Mouse (Mus musculus) heart, embryonic 16.5 days (tissue): Measurements from ENCODE around the gene Ccdc162. TPM values are rescaled to one million over a fixed set of nuclear protein-coding genes. Genes with fewer than 3 reads are reported as not detected.
A peak's percentile ranks its signal among the peaks of the same experiment; 100 is the strongest.

ENCODE experiments used
- ATAC-seq: fragments of 200-750 bp; cut with Nextera tagmentation; replicated peaks from 2 replicates; pipeline ENCODE4 v1.8.0; 2017; ENCODE audit warnings: moderate number of reproducible peaks; ENCODE audit not compliant: insufficient read depth, low FRiP score; ENCODE audit errors: extremely low read depth
- H3K27ac ChIP-seq: fragments of 300-500 bp; sonication (generic); 2 replicates; pipeline ENCODE4 v1.5.1; 2014; ENCODE audit warnings: mild to moderate bottlenecking, low read length, control low read depth, moderate library complexity
- H3K27me3 ChIP-seq: fragments of 300-500 bp; sonication (generic); 2 replicates; pipeline ENCODE4 v1.6.1; 2014; ENCODE audit warnings: low read length, mixed read lengths; ENCODE audit not compliant: control insufficient read depth, insufficient read depth
- H3K36me3 ChIP-seq: fragments of 300-500 bp; sonication (generic); 2 replicates; pipeline ENCODE4 v1.6.1; 2014; ENCODE audit not compliant: control insufficient read depth, insufficient read depth
- H3K4me1 ChIP-seq: fragments of 300-500 bp; sonication (generic); 2 replicates; pipeline ENCODE4 v1.6.1; 2014; ENCODE audit warnings: low read length, mixed read lengths; ENCODE audit not compliant: control insufficient read depth, insufficient read depth
- H3K4me2 ChIP-seq: fragments of 300-500 bp; sonication (generic); 2 replicates; pipeline ENCODE4 v1.6.1; 2014; ENCODE audit warnings: low read depth, mild to moderate bottlenecking, control low read depth, low read length
- H3K4me3 ChIP-seq: fragments of 300-500 bp; sonication (generic); 2 replicates; pipeline ENCODE4 v1.5.1; 2014; ENCODE audit warnings: mild to moderate bottlenecking, control low read depth, low read length
- H3K9ac ChIP-seq: fragments of 300-500 bp; sonication (generic); 2 replicates; pipeline ENCODE4 v1.6.1; 2014; ENCODE audit warnings: low read length, control low read depth
- H3K9me3 ChIP-seq: fragments of 300-500 bp; sonication (generic); replicated peaks from 2 replicates; pipeline ENCODE4 v1.6.1; 2016; ENCODE audit warnings: low read length; ENCODE audit not compliant: control insufficient read depth
- WGBS: fragments of 180-500 bp; shearing (Covaris S2); extraction: QIAGEN DNeasy Blood & Tissue Kit; methylation state at CpG from one replicate; pipeline ENCODE4 v1.1.7; 2014; 5-methylcytosine and 5-hydroxymethylcytosine counted together
- polyA plus RNA-seq: library from polyadenylated mRNA; unstranded; fragments of >200 nt; fragmentation: Nextera tagmentation; extraction: Ambion mirVana; gene quantifications from 2 replicates; pipeline ENCODE4 v1.2.1, GENCODE M21; 2015

Ccdc162 gene
- polyA plus RNA-seq, 1 experiment from 2014 or later: 1.2 TPM

- no peaks in the 10 kb centered on the region for H3K27me3 ChIP-seq
- H3K4me3 ChIP-seq: no peak overlapping the region
- ATAC-seq: no peak
- H3K9me3 ChIP-seq: no peaks in the 10 kb centered on the region
- WGBS: 57% methylated on average over 4 of the region's 4 CpGs
- no peak overlapping the region for H3K4me2 ChIP-seq
- no peak overlapping the region for H3K9ac ChIP-seq
- no peak overlapping the region for H3K27ac ChIP-seq
- peaks cover 33% of the 10 kb centered on the region for H3K4me1 ChIP-seq
- H3K36me3 ChIP-seq: no peaks in the 10 kb centered on the region
These were observed 115.1 kb downstream of the Ccdc162 start for GRCm38 (mm10) chr10:41601302-41601701.

GRCm38 (mm10) chr10:41599051-41599450, 117.4 kb downstream of the Ccdc162 start:
- WGBS: 57% methylated on average over 9 of the region's 9 CpGs
- H3K4me3 ChIP-seq: no peak overlapping the region
- H3K9ac ChIP-seq: peak overlapping the region; percentile 49; the same call in 1 of the 2 replicates
- no peaks in the 10 kb centered on the region for H3K36me3 ChIP-seq
- no peaks in the 10 kb centered on the region for H3K27me3 ChIP-seq
- H3K4me2 ChIP-seq: no peak overlapping the region
- peak overlapping the region; percentile 89 for H3K27ac ChIP-seq
- H3K9me3 ChIP-seq: no peaks in the 10 kb centered on the region
- peaks cover 34% of the 10 kb centered on the region for H3K4me1 ChIP-seq
- ATAC-seq: no peak

GRCm38 (mm10) chr10:41598221-41598620, 118.2 kb downstream of the Ccdc162 start:
- H3K9ac ChIP-seq: peak overlapping the region; percentile 49
- peak overlapping the region; percentile 89 for H3K27ac ChIP-seq
- no peaks in the 10 kb centered on the region for H3K27me3 ChIP-seq
- H3K36me3 ChIP-seq: no peaks in the 10 kb centered on the region
- H3K9me3 ChIP-seq: no peaks in the 10 kb centered on the region
- H3K4me3 ChIP-seq: no peak overlapping the region
- 23% methylated on average over 9 of the region's 9 CpGs for WGBS
- peak overlapping the region; percentile 40 for H3K4me2 ChIP-seq
- H3K4me1 ChIP-seq: peaks cover 34% of the 10 kb centered on the region
- ATAC-seq: peak; percentile 45

GRCm38 (mm10) chr10:41595550-41595949, 120.9 kb downstream of the Ccdc162 start:
- Histone ChIP-seq H3K4me2 (peak overlapping the region; percentile 52), H3K36me3 (no peaks in the 10 kb centered on the region), H3K27ac (peak overlapping the region; percentile 95), H3K4me1 (peaks cover 34% of the 10 kb centered on the region), H3K27me3 (no peaks in the 10 kb centered on the region), H3K9me3 (no peaks in the 10 kb centered on the region), H3K4me3 (no peak overlapping the region), H3K9ac (peak overlapping the region; percentile 36)
- 32% methylated on average over 3 of the region's 3 CpGs for WGBS
- ATAC-seq: peak; percentile 19

DNA sequence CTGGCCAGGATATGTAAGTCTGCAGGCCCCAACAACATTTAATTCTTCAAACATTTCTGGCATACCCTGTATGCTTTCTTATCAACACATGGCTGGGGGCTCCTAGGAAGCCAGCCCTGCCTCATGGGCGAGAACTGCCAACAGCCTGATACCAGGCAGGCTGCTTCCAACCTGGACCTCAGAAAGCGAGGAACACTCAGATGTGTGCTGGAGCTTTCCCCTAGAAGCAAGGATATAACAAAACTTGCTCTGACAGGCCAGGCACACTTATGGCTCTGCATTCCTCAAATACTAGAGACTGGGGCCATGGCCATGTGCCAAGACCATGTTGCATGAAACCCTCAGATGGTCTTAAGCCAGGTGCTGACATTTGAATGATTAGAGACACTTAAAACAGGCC, 121.5 kb downstream of the Ccdc162 start:
- Histone ChIP-seq H3K27ac (peak overlapping the region; percentile 95), H3K36me3 (no peaks in the 10 kb centered on the region), H3K4me2 (peak overlapping the region; percentile 52), H3K9me3 (no peaks in the 10 kb centered on the region), H3K9ac (no peak overlapping the region; the same call in 1 of the 2 replicates), H3K27me3 (no peaks in the 10 kb centered on the region), H3K4me3 (no peak overlapping the region), H3K4me1 (peaks cover 34% of the 10 kb centered on the region)
- WGBS: 25% methylated on average over 2 of the region's 2 CpGs
- peak; percentile 85 for ATAC-seq

GRCm38 (mm10) chr10:41594433-41594832, 122.0 kb downstream of the Ccdc162 start:
- 77% methylated on average over 8 of the region's 8 CpGs for WGBS
- no peak for ATAC-seq
- Histone ChIP-seq H3K4me1 (peaks cover 34% of the 10 kb centered on the region), H3K9me3 (no peaks in the 10 kb centered on the region), H3K4me3 (no peak overlapping the region), H3K27ac (peak overlapping the region; percentile 95), H3K4me2 (no peak overlapping the region), H3K36me3 (no peaks in the 10 kb centered on the region), H3K27me3 (no peaks in the 10 kb centered on the region), H3K9ac (no peak overlapping the region)

GRCm38 (mm10) chr10:41588616-41589015, 127.8 kb downstream of the Ccdc162 start:
- ATAC-seq: no peak
- Histone ChIP-seq H3K4me3 (no peak overlapping the region), H3K9ac (no peak overlapping the region), H3K4me2 (no peak overlapping the region), H3K9me3 (no peaks in the 10 kb centered on the region), H3K27me3 (no peaks in the 10 kb centered on the region), H3K36me3 (no peaks in the 10 kb centered on the region), H3K27ac (no peak overlapping the region), H3K4me1 (0 out of 2 replicates have a peak, but pooled peaks cover 4% of the 10 kb centered on the region)
- 89% methylated on average over 2 of the region's 2 CpGs for WGBS

DNA sequence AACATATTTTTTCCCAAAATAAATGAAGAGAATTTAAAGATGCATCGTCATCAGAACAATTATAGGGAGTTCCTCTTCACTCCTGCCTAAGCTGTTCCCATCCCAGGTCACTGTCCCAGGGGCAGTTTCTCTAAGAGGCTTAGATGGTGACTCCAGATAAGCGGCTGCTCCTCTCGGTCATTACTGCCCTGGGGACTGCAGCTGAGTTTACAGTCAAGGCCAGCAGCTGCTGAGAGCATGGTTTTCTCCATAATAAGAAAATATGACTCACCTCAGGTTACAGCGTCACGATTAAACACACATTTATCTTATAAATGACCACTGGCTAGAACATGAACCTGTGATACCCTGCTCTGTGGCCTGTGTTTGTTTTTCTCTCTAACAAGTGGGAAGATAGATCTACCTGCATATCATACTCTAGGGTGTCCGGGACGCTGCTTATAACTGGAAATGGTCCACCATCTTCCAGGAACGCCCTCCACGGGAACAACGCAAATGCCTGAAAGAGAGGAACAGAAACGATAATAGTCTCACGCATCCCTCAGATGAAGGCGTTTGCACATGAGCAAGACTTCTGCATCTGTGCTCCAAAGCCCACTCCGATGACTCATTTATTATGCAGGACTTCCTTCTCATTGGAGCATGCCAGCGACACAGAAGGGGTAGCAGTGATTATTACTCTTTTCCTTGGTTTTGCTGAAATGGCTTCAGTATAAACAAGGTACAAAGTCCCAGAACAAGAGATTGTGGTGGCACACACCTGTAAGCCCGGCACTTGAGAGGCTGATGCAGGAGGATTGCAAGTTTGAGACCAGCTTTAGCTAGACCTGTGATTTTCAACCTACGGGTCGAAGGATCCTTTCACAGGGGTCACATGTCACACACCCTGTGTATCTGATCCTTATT, 129.2 kb downstream of the Ccdc162 start:
- ATAC-seq: no peak
- WGBS: 80% methylated on average over 18 of the region's 18 CpGs
- no peak overlapping the region for H3K4me2 ChIP-seq
- no peaks in the 10 kb centered on the region for H3K27me3 ChIP-seq
- peaks cover 8% of the 10 kb centered on the region for H3K4me1 ChIP-seq
- H3K4me3 ChIP-seq: no peak overlapping the region
- no peaks in the 10 kb centered on the region for H3K9me3 ChIP-seq
- H3K9ac ChIP-seq: no peak overlapping the region
- H3K36me3 ChIP-seq: no peaks in the 10 kb centered on the region
- no peak overlapping the region for H3K27ac ChIP-seq

- H3K4me1 ChIP-seq: peaks cover 12% of the 10 kb centered on the region
- H3K36me3 ChIP-seq: no peaks in the 10 kb centered on the region
- H3K4me2 ChIP-seq: no peak overlapping the region
- H3K4me3 ChIP-seq: no peak overlapping the region
- no peaks in the 10 kb centered on the region for H3K27me3 ChIP-seq
- ATAC-seq: no peak
- WGBS: 50% methylated on average over 6 of the region's 6 CpGs
- no peaks in the 10 kb centered on the region for H3K9me3 ChIP-seq
- no peak overlapping the region for H3K9ac ChIP-seq
- H3K27ac ChIP-seq: no peak overlapping the region
These were observed 133.1 kb downstream of the Ccdc162 start for GRCm38 (mm10) chr10:41583383-41583782.
